Mouse (Mus musculus) liver, embryonic 14.5 days (tissue): ENCODE results near the gene Parn. TPM values are rescaled to one million over a fixed set of nuclear protein-coding genes. Genes with fewer than 3 reads are reported as not detected.

Experiments
- ATAC-seq: fragments of 200-750 bp; cut with Nextera tagmentation; 2 replicates; pipeline ENCODE4 v1.8.0; 2017; ENCODE audit warnings: moderate number of reproducible peaks, mild to moderate bottlenecking, moderate library complexity; ENCODE audit not compliant: insufficient read depth
- DNase-seq, 3 experiments: peaks; one replicate each; pipeline ENCODE4 v3.0.0-alpha.2; 2012 to 2013; ENCODE audit warnings: low read depth in 3 of 3, low spot score in 3 of 3
- H3K27ac ChIP-seq: fragments of 300-500 bp; sonication (generic); 2 replicates; pipeline ENCODE4 v1.5.1; 2014; ENCODE audit warnings: moderate library complexity, mild to moderate bottlenecking, control low read depth, inconsistent platforms
- H3K27me3 ChIP-seq: fragments of 300-500 bp; sonication (generic); 2 replicates; pipeline ENCODE4 v1.6.1; 2014; ENCODE audit warnings: mild to moderate bottlenecking, low read length, moderate library complexity; ENCODE audit not compliant: control insufficient read depth, insufficient read depth
- H3K36me3 ChIP-seq: fragments of 300-500 bp; sonication (generic); replicated peaks from 2 replicates; pipeline ENCODE4 v1.6.1; 2014; ENCODE audit warnings: low read depth; ENCODE audit not compliant: control insufficient read depth, insufficient read depth
- H3K4me1 ChIP-seq, 2 experiments: fragments of 200-500 bp in 1 of 2; fragments of 300-500 bp in 1 of 2; sonication (generic) in 1 of 2; replicated peaks; 2 replicates each; pipeline ENCODE4 v1.6.1; 2012 to 2014; ENCODE audit warnings: antibody characterized with exemption in 1 of 2, inconsistent platforms in 1 of 2, low read length in 1 of 2; ENCODE audit not compliant: control insufficient read depth in 2 of 2, insufficient read depth in 2 of 2
- H3K4me2 ChIP-seq: fragments of 300-500 bp; sonication (generic); 2 replicates; pipeline ENCODE4 v1.6.1; 2014; ENCODE audit warnings: low read depth, mild to moderate bottlenecking, control low read depth, moderate library complexity
- H3K4me3 ChIP-seq, 2 experiments: fragments of 200-500 bp in 1 of 2; fragments of 300-500 bp in 1 of 2; sonication (generic) in 1 of 2; 2 replicates each; pipeline ENCODE4 v1.5.1; 2012 to 2014; ENCODE audit warnings: low read depth in 2 of 2, low read length in 2 of 2, mild to moderate bottlenecking in 2 of 2, control low read depth in 1 of 2, inconsistent platforms in 1 of 2, moderate library complexity in 1 of 2; ENCODE audit not compliant: insufficient read depth in 1 of 2
- H3K9ac ChIP-seq: fragments of 300-500 bp; sonication (generic); replicated peaks from 2 replicates; pipeline ENCODE4 v1.6.1; 2014; ENCODE audit warnings: mild to moderate bottlenecking, control low read depth, moderate library complexity
- H3K9me3 ChIP-seq: fragments of 300-500 bp; sonication (generic); 2 replicates; pipeline ENCODE4 v1.6.1; 2016; ENCODE audit warnings: low read length, mixed read lengths; ENCODE audit not compliant: control insufficient read depth
- CTCF ChIP-seq: IDR thresholded peaks from 2 replicates; pipeline ENCODE4 v1.5.1; 2016; ENCODE audit warnings: antibody characterized with exemption, low read depth, control low read depth
- EP300 ChIP-seq: IDR thresholded peaks from 2 replicates; pipeline ENCODE4 v1.6.1; 2016; ENCODE audit warnings: antibody characterized with exemption, low read depth
- WGBS: fragments of 180-500 bp; shearing (Covaris S2); extraction: QIAGEN DNeasy Blood & Tissue Kit; methylation state at CpG from one replicate; pipeline ENCODE4 v1.1.7; 2014; ENCODE audit not compliant: insufficient replicate concordance; 5-methylcytosine and 5-hydroxymethylcytosine counted together
- polyA plus RNA-seq, 2 experiments: library from polyadenylated mRNA; depleted of rRNA in 1 of 2; stranded (reverse) in 1 of 2; unstranded in 1 of 2; fragments of >200 nt; fragmentation: Nextera tagmentation in 1 of 2; extraction: Ambion mirVana in 1 of 2; gene quantifications; 2 replicates each; pipeline versions ENCODE4 v1.2.1 to v1.2.3; 2012 to 2014

Gene Parn
- polyA plus RNA-seq, 2 experiments, result 7.1 to 12.9 TPM

DNA sequence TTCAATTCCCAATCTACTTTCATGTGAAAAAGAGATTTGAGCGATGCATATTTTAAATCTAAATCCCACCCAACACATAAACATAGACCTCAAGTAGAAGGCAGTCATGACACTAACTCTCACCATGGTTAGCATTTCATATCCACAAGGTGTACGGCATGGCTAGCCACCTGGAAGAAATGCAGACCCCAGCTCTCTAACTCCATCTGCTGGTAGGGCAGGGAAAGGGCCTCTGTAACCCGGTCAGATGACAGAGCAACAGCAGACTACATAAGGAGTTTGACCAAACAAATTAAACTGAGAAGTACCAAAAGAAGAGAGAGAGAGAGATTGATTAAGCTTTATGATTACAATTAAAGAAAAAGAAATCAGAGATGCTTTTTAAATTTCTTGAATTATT lies 87.2 kb downstream of the Parn start:
- TF ChIP-seq CTCF (peak; percentile 72), EP300 (no peak)
- Histone ChIP-seq H3K27ac (no peak overlapping the region), H3K36me3 (no peaks in the 10 kb centered on the region), H3K4me1 (no peaks in the 10 kb centered on the region), H3K4me3 (no peak overlapping the region), H3K9ac (no peak overlapping the region), H3K27me3 (no peaks in the 10 kb centered on the region), H3K4me2 (no peak overlapping the region), H3K9me3 (no peaks in the 10 kb centered on the region)
- WGBS, result 65% methylated on average over 3 of the region's 3 CpGs
- DNase-seq (no peak), ATAC-seq (no peak)

DNA sequence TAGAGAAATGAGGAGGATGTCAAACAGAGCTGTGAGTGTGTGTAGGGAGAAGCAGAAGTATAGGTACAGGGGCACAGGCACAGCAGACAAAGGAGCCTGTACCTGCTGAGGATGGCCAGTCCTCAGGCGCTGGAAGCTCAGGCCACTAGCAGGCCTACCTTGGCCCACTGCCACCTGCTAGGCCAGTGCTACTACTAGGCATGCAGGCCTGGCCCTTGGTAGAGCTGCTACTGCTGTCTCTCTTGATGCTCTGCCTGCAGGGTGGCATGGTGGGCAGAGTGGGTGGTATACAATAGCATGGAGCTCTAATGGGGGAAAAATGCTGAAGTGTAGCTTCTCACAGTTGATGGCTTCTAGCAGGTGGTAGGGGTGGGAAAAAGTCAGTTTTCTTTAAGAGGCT lies 88.0 kb downstream of the Parn start:
- no peak for TF ChIP-seq EP300
- TF ChIP-seq CTCF, result no peak
- Histone ChIP-seq H3K27me3 (no peaks in the 10 kb centered on the region), H3K4me2 (no peak overlapping the region), H3K36me3 (no peaks in the 10 kb centered on the region), H3K9me3 (no peaks in the 10 kb centered on the region), H3K27ac (no peak overlapping the region), H3K4me1 (peaks cover 3 to 5% of the 10 kb centered on the region in 2 experiments; a peak in 2 of 4 replicates), H3K4me3 (no peak overlapping the region), H3K9ac (no peak overlapping the region)
- WGBS, result 67% methylated on average over 1 of the region's 1 CpGs
- DNase-seq (no peak), ATAC-seq (no peak)

DNA sequence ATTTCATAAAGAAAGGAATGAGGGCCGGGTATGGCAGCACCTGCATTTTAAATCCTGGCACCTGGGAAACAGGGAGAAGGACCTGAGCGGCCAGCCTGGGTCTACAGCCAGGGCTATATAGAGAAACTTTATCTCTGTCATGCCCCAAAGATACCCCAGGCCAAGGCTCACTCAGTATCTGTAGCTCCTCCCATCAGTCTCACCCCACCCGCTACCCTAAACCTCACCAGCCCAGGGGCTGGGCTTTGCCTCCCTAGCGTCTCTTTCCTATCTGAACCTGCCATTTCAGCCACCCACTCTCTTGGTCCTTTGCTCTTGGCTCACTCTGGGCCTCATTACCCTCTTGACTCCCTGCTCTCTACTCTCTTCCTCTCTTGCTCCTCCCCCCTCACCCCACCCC lies 92.7 kb downstream of the Parn start:
- TF ChIP-seq CTCF (no peak), EP300 (no peak)
- H3K4me2 ChIP-seq, result no peak overlapping the region
- no peaks in the 10 kb centered on the region for H3K36me3 ChIP-seq
- H3K4me1 ChIP-seq, result peaks cover 3 to 7% of the 10 kb centered on the region in 2 experiments; a peak in 2 of 4 replicates
- no peak overlapping the region for H3K9ac ChIP-seq
- WGBS, result 30% methylated on average over 4 of the region's 4 CpGs
- peak in 2 of 3 experiments; percentile 3 to 13 for DNase-seq
- H3K27me3 ChIP-seq, result no peaks in the 10 kb centered on the region
- no peak overlapping the region for H3K4me3 ChIP-seq
- ATAC-seq, result peak; percentile 76
- no peaks in the 10 kb centered on the region for H3K9me3 ChIP-seq
- no peak overlapping the region for H3K27ac ChIP-seq

DNA sequence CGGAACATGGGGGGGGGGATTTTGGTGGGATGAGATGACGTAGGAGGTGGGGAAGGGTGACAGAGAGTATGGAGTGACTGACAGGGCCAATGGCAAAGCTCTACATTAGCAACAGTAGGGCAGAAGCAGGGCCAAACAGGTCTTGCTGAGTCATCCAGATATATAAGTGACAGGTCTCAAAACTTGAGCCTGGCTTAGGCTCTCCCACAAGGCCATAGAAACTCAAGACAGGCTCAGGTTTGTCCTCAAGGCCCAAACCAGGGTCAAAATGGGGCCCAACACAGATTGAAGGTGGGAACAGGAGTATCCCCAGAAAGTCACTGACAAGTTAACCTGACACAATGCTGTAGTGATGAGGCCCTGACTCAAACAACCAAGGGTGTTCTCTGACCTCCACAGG lies 99.7 kb downstream of the Parn start:
- no peak overlapping the region for H3K4me2 ChIP-seq
- DNase-seq (no peak), ATAC-seq (no peak)
- no peak for TF ChIP-seq EP300
- H3K9me3 ChIP-seq, result no peaks in the 10 kb centered on the region
- H3K9ac ChIP-seq, result no peak overlapping the region
- no peaks in the 10 kb centered on the region for H3K36me3 ChIP-seq
- no peak overlapping the region for H3K4me3 ChIP-seq
- WGBS, result 54% methylated on average over 2 of the region's 2 CpGs
- H3K27me3 ChIP-seq, result no peaks in the 10 kb centered on the region
- H3K4me1 ChIP-seq, result no peaks in the 10 kb centered on the region
- no peak overlapping the region for H3K27ac ChIP-seq

DNA sequence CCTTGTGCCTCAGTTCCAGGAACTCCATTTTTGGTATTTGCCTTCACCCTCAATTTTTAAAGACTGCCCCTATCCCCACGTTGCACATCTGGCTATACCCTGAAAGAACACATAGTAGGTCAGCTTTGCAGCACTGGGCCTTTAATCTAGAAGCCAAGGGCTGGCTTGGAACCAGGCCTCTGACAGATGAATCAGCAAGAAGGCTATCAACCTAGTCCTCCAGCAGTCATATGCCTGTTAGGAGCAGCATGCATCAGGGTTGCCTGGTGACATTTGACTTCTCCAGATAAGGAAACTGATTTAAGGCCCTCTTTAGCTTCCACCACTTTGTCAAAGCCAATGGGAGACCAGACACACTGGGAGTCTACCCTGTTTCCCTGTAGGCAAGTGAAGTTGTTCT lies 100.4 kb downstream of the Parn start:
- ATAC-seq (no peak), DNase-seq (no peak)
- 58% methylated on average over 1 of the region's 1 CpGs for WGBS
- no peaks in the 10 kb centered on the region for H3K36me3 ChIP-seq
- H3K4me1 ChIP-seq, result no peaks in the 10 kb centered on the region
- H3K27me3 ChIP-seq, result no peaks in the 10 kb centered on the region
- H3K27ac ChIP-seq, result no peak overlapping the region
- H3K9ac ChIP-seq, result no peak overlapping the region
- H3K4me3 ChIP-seq, result no peak overlapping the region
- TF ChIP-seq CTCF, result no peak
- TF ChIP-seq EP300, result no peak
- H3K9me3 ChIP-seq, result no peaks in the 10 kb centered on the region
- H3K4me2 ChIP-seq, result no peak overlapping the region

DNA sequence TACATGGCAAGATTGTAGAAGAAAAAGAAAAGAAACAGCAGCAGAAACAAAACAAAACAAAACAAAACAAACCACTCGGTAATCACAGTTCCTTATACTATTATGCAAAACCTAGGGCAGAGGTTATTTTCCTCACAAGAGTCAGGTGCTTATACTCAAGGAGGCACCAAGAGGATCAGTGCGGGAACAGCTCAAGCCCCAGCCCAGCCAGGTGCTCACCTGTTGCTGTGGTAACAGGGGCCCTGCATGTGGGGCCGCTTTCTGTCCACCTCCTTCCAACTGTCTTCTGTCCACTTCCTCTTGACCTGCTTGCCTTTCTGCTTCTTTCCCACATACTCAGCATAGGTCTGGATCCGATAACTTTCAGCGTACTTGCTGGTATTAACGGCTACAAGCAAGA lies 101.6 kb downstream of the Parn start:
- DNase-seq (no peak), ATAC-seq (no peak)
- Histone ChIP-seq H3K27ac (no peak overlapping the region), H3K4me1 (no peaks in the 10 kb centered on the region), H3K36me3 (no peaks in the 10 kb centered on the region), H3K27me3 (no peaks in the 10 kb centered on the region), H3K9me3 (no peaks in the 10 kb centered on the region), H3K9ac (no peak overlapping the region), H3K4me2 (no peak overlapping the region), H3K4me3 (no peak overlapping the region)
- TF ChIP-seq CTCF, result no peak
- TF ChIP-seq EP300, result no peak
- WGBS, result 73% methylated on average over 6 of the region's 6 CpGs
